Mouse (Mus musculus) testis, adult 10 weeks (tissue): Measurements from ENCODE around the gene Rassf8. TPM values are rescaled to one million over a fixed set of nuclear protein-coding genes. Genes with fewer than 3 reads are reported as not detected.

Source experiments
- polyA plus RNA-seq: library from polyadenylated mRNA; stranded (reverse); fragments of 350-450 nt; fragmentation: Illumina TruSeq; extraction: RNeasy Lipid Tissue Mini Kit (QIAGEN cat#74804); gene quantifications from one replicate; pipeline ENCODE4 v1.2.3, GENCODE M21; 2014; ENCODE audit warnings: low read depth, low replicate concordance

The Rassf8 gene
- polyA plus RNA-seq = 1.7 TPM

GRCm38 (mm10) chr6:145746132-145746849 lies at the start of gene Rassf8:
Gene Rassf8 (plus strand): TSS chr6:145746748.

GRCm38 (mm10) chr6:145865289-145865885 lies 118.8 kb downstream of the Rassf8 start, which contains the start of gene Bhlhe41:
Gene Bhlhe41 (minus strand): TSS chr6:145865558.

Other genes with a start within 250 kb of the Rassf8 start
- gene Lmntd1, start 132.4 kb upstream of the Rassf8 start, polyA plus RNA-seq = 125 TPM
- 27.0 TPM for gene Tuba3b, start 131.0 kb upstream of the Rassf8 start, polyA plus RNA-seq
- gene Bhlhe41, start 118.8 kb downstream of the Rassf8 start, polyA plus RNA-seq = 3.9 TPM
- gene Sspn, start 184.9 kb downstream of the Rassf8 start, polyA plus RNA-seq = 4.7 TPM